Mouse (Mus musculus): ENCODE data around the gene Kcnq2. TPM values are rescaled to one million over a fixed set of nuclear protein-coding genes. Genes with fewer than 3 reads are reported as not detected.

Gene Kcnq2
- polyA plus RNA-seq, 1 experiment from 2014 or later, result 2.1 TPM

GRCm38 (mm10) chr2:181153131-181153530 is 18.0 kb upstream of the Kcnq2 start:
- Histone ChIP-seq H3K27ac (replicated peaks; ENCODE audit: low read depth, low read length) (no peak overlapping the region), H3K9ac (ENCODE audit: low read depth, low read length) (no peak overlapping the region), H3K27me3 (replicated peaks; ENCODE audit: control insufficient read depth, insufficient read depth, low read length) (peaks cover 50% of the 10 kb centered on the region), H3K4me3 (ENCODE audit: low read depth, low read length) (no peak overlapping the region), H3K9me3 (ENCODE audit: control insufficient read depth, low read length) (no peaks in the 10 kb centered on the region), H3K36me3 (ENCODE audit: control insufficient read depth, insufficient read depth, low read length) (no peaks in the 10 kb centered on the region), H3K4me2 (ENCODE audit: low read depth, low read length) (no peak overlapping the region), H3K4me1 (ENCODE audit: control insufficient read depth, insufficient read depth, low read length) (peaks cover 3% of the 10 kb centered on the region; the same call in 1 of the 2 replicates)
- WGBS, result 75% methylated on average over 1 of the region's 1 CpGs
- no peak for ATAC-seq (ENCODE audit: low read depth)
- DNase-seq (ENCODE audit: low spot score), result no peak

DNA sequence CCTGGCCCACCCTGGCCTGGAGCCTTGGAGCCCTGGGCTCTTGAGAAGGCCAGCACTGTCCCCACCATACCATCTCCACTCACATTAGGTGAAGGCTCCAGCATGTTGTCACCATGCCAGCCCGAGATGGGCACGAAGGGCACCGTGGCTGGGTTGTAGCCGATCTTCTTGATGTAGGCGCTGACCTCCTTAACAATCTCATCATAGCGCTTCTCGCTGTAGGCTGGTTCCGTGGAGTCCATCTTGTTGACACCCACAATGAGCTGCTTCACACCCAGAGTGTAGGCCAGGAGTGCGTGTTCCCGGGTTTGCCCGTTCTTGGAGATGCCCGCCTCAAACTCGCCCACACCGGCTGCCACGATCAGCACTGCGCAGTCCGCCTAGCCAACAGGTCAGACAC is 17.6 kb upstream of the Kcnq2 start:
- H3K9me3 ChIP-seq (ENCODE audit: control insufficient read depth, low read length), result no peaks in the 10 kb centered on the region
- 95% methylated on average over 17 of the region's 17 CpGs for WGBS
- H3K36me3 ChIP-seq (ENCODE audit: control insufficient read depth, insufficient read depth, low read length), result no peaks in the 10 kb centered on the region
- peaks cover 5% of the 10 kb centered on the region; the same call in 1 of the 2 replicates for H3K4me1 ChIP-seq (ENCODE audit: control insufficient read depth, insufficient read depth, low read length)
- ATAC-seq (ENCODE audit: low read depth) (no peak), DNase-seq (ENCODE audit: low spot score) (no peak)
- H3K27ac ChIP-seq (replicated peaks; ENCODE audit: low read depth, low read length), result no peak overlapping the region
- H3K9ac ChIP-seq (ENCODE audit: low read depth, low read length), result no peak overlapping the region
- H3K27me3 ChIP-seq (replicated peaks; ENCODE audit: control insufficient read depth, insufficient read depth, low read length), result peaks cover 49% of the 10 kb centered on the region
- H3K4me2 ChIP-seq (ENCODE audit: low read depth, low read length), result no peak overlapping the region
- no peak overlapping the region for H3K4me3 ChIP-seq (ENCODE audit: low read depth, low read length)

DNA sequence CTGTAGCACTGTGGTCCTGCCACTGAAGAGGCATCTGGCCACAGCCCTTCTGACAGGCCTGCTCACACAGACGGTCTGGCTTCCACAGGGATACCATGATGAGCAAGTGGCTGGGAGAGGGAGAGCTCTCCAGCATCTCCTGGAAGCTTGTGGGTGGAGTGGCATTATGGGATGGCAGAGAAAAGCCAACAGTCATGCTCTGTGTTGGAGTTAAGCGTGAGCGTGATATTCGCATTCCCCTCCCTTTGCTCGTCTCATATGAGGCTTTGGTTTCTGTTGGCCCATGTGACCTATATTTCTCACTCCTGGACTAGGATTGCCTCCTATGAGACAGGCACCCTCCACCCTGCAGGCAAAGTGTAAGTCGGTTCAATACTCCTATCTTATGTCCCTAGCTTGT is 15.2 kb upstream of the Kcnq2 start:
- ATAC-seq (ENCODE audit: low read depth), result no peak
- no peaks in the 10 kb centered on the region for H3K36me3 ChIP-seq (ENCODE audit: control insufficient read depth, insufficient read depth, low read length)
- no peak overlapping the region for H3K27ac ChIP-seq (replicated peaks; ENCODE audit: low read depth, low read length)
- WGBS, result 71% methylated on average over 6 of the region's 6 CpGs
- H3K4me2 ChIP-seq (ENCODE audit: low read depth, low read length), result no peak overlapping the region
- H3K27me3 ChIP-seq (replicated peaks; ENCODE audit: control insufficient read depth, insufficient read depth, low read length), result peaks cover 36% of the 10 kb centered on the region
- H3K4me3 ChIP-seq (ENCODE audit: low read depth, low read length), result no peak overlapping the region
- DNase-seq (ENCODE audit: low spot score), result no peak
- H3K9ac ChIP-seq (ENCODE audit: low read depth, low read length), result no peak overlapping the region
- H3K9me3 ChIP-seq (ENCODE audit: control insufficient read depth, low read length), result no peaks in the 10 kb centered on the region
- H3K4me1 ChIP-seq (ENCODE audit: control insufficient read depth, insufficient read depth, low read length), result peaks cover 5% of the 10 kb centered on the region; the same call in 1 of the 2 replicates

DNA sequence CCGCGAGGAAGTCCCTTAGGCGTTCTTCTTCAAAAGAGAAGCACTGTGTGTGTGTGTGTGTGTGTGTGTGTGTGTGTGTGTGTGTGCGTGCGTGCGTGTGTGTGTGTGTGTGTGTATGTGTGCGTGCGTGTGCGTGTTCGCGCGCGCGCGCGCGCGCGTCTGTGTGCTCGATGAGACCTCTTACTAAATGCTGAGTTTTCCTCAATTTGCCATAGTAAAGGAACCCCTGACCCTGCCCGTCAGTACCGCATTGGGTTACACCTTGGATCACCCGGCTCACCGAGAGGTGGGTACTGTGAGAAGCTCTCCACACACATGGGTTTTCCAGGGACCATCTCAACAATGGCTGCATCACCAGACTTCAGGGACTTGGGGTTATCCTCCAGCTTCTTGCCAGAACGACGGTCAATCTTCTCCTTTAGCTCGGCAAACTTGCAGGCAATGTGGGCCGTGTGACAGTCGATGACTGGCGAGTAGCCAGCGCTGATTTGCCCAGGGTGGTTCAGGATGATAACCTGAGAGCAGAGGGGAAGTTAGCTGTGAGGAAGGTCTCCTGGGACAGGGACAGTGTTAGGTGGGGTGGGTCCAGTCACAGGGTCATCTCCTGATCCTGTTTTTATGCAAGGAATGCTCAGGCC is 13.3 kb upstream of the Kcnq2 start:
- ATAC-seq (ENCODE audit: low read depth), result no peak
- peak overlapping the region; percentile 45 for H3K4me3 ChIP-seq (ENCODE audit: low read depth, low read length)
- WGBS, result 22% methylated on average over 15 of the region's 31 CpGs
- H3K27ac ChIP-seq (replicated peaks; ENCODE audit: low read depth, low read length), result no peak overlapping the region
- H3K9ac ChIP-seq (ENCODE audit: low read depth, low read length), result peak overlapping the region; percentile 37; the same call in 1 of the 2 replicates
- H3K27me3 ChIP-seq (replicated peaks; ENCODE audit: control insufficient read depth, insufficient read depth, low read length), result peaks cover 29% of the 10 kb centered on the region
- no peaks in the 10 kb centered on the region for H3K9me3 ChIP-seq (ENCODE audit: control insufficient read depth, low read length)
- H3K4me1 ChIP-seq (ENCODE audit: control insufficient read depth, insufficient read depth, low read length), result peaks cover 5% of the 10 kb centered on the region; the same call in 1 of the 2 replicates
- no peak for DNase-seq (ENCODE audit: low spot score)
- H3K36me3 ChIP-seq (ENCODE audit: control insufficient read depth, insufficient read depth, low read length), result no peaks in the 10 kb centered on the region
- peak overlapping the region; percentile 88 for H3K4me2 ChIP-seq (ENCODE audit: low read depth, low read length)

GRCm38 (mm10) chr2:181147546-181148317 is 12.6 kb upstream of the Kcnq2 start:
- Histone ChIP-seq H3K4me2 (ENCODE audit: low read depth, low read length) (peak overlapping the region; percentile 88), H3K9ac (ENCODE audit: low read depth, low read length) (peak overlapping the region; percentile 37; the same call in 1 of the 2 replicates), H3K36me3 (ENCODE audit: control insufficient read depth, insufficient read depth, low read length) (no peaks in the 10 kb centered on the region), H3K27ac (replicated peaks; ENCODE audit: low read depth, low read length) (no peak overlapping the region), H3K4me3 (ENCODE audit: low read depth, low read length) (peak overlapping the region; percentile 45), H3K9me3 (ENCODE audit: control insufficient read depth, low read length) (no peaks in the 10 kb centered on the region), H3K4me1 (ENCODE audit: control insufficient read depth, insufficient read depth, low read length) (peaks cover 5% of the 10 kb centered on the region; the same call in 1 of the 2 replicates), H3K27me3 (replicated peaks; ENCODE audit: control insufficient read depth, insufficient read depth, low read length) (peaks cover 29% of the 10 kb centered on the region)
- ATAC-seq (ENCODE audit: low read depth) (peak; percentile 32; the same call in 1 of the 2 replicates), DNase-seq (ENCODE audit: low spot score) (peak; percentile 81)
- 0% methylated on average over 28 of the region's 61 CpGs for WGBS

GRCm38 (mm10) chr2:181146976-181147545 is 12.0 kb upstream of the Kcnq2 start:
- H3K4me2 ChIP-seq (ENCODE audit: low read depth, low read length), result peak overlapping the region; percentile 88
- ATAC-seq (ENCODE audit: low read depth) (no peak), DNase-seq (ENCODE audit: low spot score) (no peak)
- H3K27ac ChIP-seq (replicated peaks; ENCODE audit: low read depth, low read length), result no peak overlapping the region
- H3K36me3 ChIP-seq (ENCODE audit: control insufficient read depth, insufficient read depth, low read length), result no peaks in the 10 kb centered on the region
- peaks cover 5% of the 10 kb centered on the region; the same call in 1 of the 2 replicates for H3K4me1 ChIP-seq (ENCODE audit: control insufficient read depth, insufficient read depth, low read length)
- WGBS, result 40% methylated on average over 4 of the region's 4 CpGs
- H3K9me3 ChIP-seq (ENCODE audit: control insufficient read depth, low read length), result no peaks in the 10 kb centered on the region
- peaks cover 29% of the 10 kb centered on the region for H3K27me3 ChIP-seq (replicated peaks; ENCODE audit: control insufficient read depth, insufficient read depth, low read length)
- H3K9ac ChIP-seq (ENCODE audit: low read depth, low read length), result no peak overlapping the region
- no peak overlapping the region for H3K4me3 ChIP-seq (ENCODE audit: low read depth, low read length)

- Histone ChIP-seq H3K9ac (ENCODE audit: low read depth, low read length) (no peak overlapping the region), H3K27ac (replicated peaks; ENCODE audit: low read depth, low read length) (no peak overlapping the region), H3K4me3 (ENCODE audit: low read depth, low read length) (no peak overlapping the region), H3K4me2 (ENCODE audit: low read depth, low read length) (no peak overlapping the region), H3K36me3 (ENCODE audit: control insufficient read depth, insufficient read depth, low read length) (no peaks in the 10 kb centered on the region), H3K9me3 (ENCODE audit: control insufficient read depth, low read length) (no peaks in the 10 kb centered on the region), H3K27me3 (replicated peaks; ENCODE audit: control insufficient read depth, insufficient read depth, low read length) (peaks cover 28% of the 10 kb centered on the region), H3K4me1 (ENCODE audit: control insufficient read depth, insufficient read depth, low read length) (peaks cover 5% of the 10 kb centered on the region; the same call in 1 of the 2 replicates)
- no peak for DNase-seq (ENCODE audit: low spot score)
- no peak for ATAC-seq (ENCODE audit: low read depth)
- WGBS, result 77% methylated on average over 2 of the region's 2 CpGs
These were observed 9.6 kb upstream of the Kcnq2 start for GRCm38 (mm10) chr2:181144675-181145074.

DNA sequence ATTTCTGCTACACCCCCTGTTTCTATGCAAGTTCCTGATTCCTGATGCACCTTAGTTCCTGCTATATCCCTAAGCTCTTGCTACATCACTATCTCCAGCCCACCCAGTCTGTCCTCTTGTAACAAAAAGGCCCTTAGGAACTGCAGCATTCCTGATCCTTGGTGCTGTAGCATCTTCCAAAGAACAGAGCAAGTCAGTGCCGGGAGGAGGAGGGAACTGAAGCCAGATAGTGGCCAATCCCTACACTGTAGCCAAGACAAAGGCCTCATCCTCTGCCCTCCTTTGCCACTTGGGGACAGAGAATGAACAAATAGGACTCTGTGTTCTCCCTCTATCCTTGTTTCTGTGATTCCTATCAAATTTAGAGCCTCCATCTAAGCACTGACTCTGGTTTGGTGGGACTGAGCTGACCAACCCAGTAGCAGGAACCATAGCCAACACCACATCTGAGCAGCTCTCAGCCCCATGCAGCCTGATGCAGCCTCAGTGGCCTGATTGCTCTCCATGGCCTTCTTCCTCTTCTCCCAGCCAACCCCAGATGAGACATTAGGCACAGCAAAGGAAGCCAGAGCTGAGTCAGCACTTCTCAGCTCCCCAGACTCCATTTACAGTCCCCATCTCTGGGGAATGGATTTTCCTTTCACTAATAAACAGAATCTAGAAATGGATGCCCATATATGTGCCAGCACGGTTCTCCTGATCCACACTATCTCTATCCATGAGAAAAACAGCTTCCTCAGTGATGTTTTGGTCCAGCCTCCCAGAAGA is 8.6 kb upstream of the Kcnq2 start:
- no peak overlapping the region for H3K9ac ChIP-seq (ENCODE audit: low read depth, low read length)
- H3K27me3 ChIP-seq (replicated peaks; ENCODE audit: control insufficient read depth, insufficient read depth, low read length), result peaks cover 18% of the 10 kb centered on the region
- WGBS, result 58% methylated on average over 2 of the region's 2 CpGs
- no peaks in the 10 kb centered on the region for H3K9me3 ChIP-seq (ENCODE audit: control insufficient read depth, low read length)
- no peak overlapping the region for H3K4me2 ChIP-seq (ENCODE audit: low read depth, low read length)
- no peak overlapping the region for H3K4me3 ChIP-seq (ENCODE audit: low read depth, low read length)
- DNase-seq (ENCODE audit: low spot score) (no peak), ATAC-seq (ENCODE audit: low read depth) (no peak)
- H3K4me1 ChIP-seq (ENCODE audit: control insufficient read depth, insufficient read depth, low read length), result peaks cover 5% of the 10 kb centered on the region; the same call in 1 of the 2 replicates
- no peaks in the 10 kb centered on the region for H3K36me3 ChIP-seq (ENCODE audit: control insufficient read depth, insufficient read depth, low read length)
- H3K27ac ChIP-seq (replicated peaks; ENCODE audit: low read depth, low read length), result no peak overlapping the region

All from embryonic facial prominence, embryonic 14.5 days (tissue).